Mouse (Mus musculus) embryonic fibroblast, embryonic 13.5 days (primary cell): Measurements from ENCODE around the gene Thap3.

Source experiments
- CTCF ChIP-seq: IDR thresholded peaks from 2 replicates; pipeline ENCODE4 v1.5.1; 2011; ENCODE audit warnings: mild to moderate bottlenecking, control low read depth, low read length, moderate library complexity, borderline replicate concordance; ENCODE audit not compliant: insufficient read depth
- POLR2A ChIP-seq: IDR thresholded peaks from 2 replicates; pipeline ENCODE4 v1.6.1; 2011; ENCODE audit warnings: low read depth, mild to moderate bottlenecking, control low read depth, low read length, moderate library complexity

DNA sequence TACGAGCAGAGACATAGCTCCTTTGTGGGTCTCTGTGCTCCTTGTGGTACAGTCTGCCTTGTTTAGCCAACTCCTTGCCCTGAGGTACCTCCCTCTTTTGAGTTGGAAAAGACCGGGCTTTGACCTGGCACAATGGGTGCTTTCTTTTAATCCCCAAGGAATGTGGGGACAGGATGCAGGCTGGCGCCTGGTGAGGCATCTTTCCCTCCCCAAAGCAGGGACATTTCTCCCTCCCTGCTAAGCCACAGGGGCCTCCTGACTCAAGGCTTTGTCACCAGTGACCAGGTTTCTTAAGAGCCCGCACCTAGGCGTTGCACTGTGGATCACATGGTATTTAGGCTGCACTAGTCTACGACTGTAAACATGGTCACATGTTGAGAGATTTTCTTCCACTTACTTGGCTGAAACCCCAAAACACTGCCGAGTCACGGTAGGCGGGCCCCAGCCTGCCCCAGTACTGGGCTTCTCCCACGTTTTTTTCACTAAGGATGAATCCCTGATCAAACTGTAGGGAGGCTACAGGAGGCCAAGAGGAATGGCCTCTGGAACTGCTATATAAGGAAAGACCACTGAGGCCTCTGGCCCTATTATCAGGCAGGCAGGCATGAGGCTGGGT, 21.4 kb upstream of the Thap3 start:
- TF ChIP-seq POLR2A (no peak; the same call in 1 of the 2 replicates), CTCF (no peak)
